31 mouse cellular contexts compared by ENCODE assay signal in genomic region chr12:107814926-107815325, GRCm38 (mm10).
DNase-seq lines count a peak whose midpoint lies in the region; ATAC-seq and TF ChIP-seq lines count a peak whose summit lies in the region.
"Had no signal": no experiment of that assay in that cellular context is flagged by ENCODE, and none has a peak within 500 bp of the region (broad histone marks: within the 10 kb centered on the region; RNA-seq: fewer than 3 reads in every experiment).

No protein-coding gene starts in this region.

- H3K36me3 ChIP-seq in kidney, adult 2 months (ENCODE audit: control insufficient read depth, insufficient read depth, low read length): no peaks in the 10 kb centered on the region
- H3K36me3 ChIP-seq: embryonic facial prominence, embryonic 12.5 days; embryonic facial prominence, embryonic 15.5 days; G1E; heart, embryonic 12.5 days; heart, embryonic 15.5 days; hindbrain, embryonic 10.5 days; hindbrain, embryonic 13.5 days had no signal

- intact Hi-C loops in left cerebral cortex, postnatal 25 days (cut with DNase I): no loop called here

- no peaks in the 10 kb centered on the region for H3K4me1 ChIP-seq in kidney, adult 2 months (ENCODE audit: control insufficient read depth, insufficient read depth, low read length)
- H3K4me1 ChIP-seq: heart, embryonic 12.5 days; heart, embryonic 15.5 days had no signal

- H3K4me3 ChIP-seq in kidney, adult 2 months (ENCODE audit: insufficient read depth, low read depth, low read length): no peak overlapping the region
- H3K4me3 ChIP-seq: embryonic facial prominence, embryonic 12.5 days; embryonic facial prominence, embryonic 15.5 days; gastrocnemius, adult 2 months; heart, embryonic 12.5 days; heart, embryonic 15.5 days; hindbrain, embryonic 10.5 days; hindbrain, embryonic 13.5 days had no signal

- DNase-seq in CD4-positive helper T cell, adult 2 months (ENCODE audit: low read depth, low spot score): peak; percentile 55
- peak; percentile 74 for DNase-seq in induced T-regulatory cell, adult 2 months (ENCODE audit: low read depth)
- no peak for DNase-seq in embryo, embryonic 11 days
- DNase-seq in left cerebral cortex, postnatal 25 days (ENCODE audit: low spot score in 2 of 2): no peak
- no peak for DNase-seq in kidney, adult 2 months
- DNase-seq: adrenal gland, adult 8-10 months; adrenal gland, postnatal 25 days; B cell, adult 2 months; cerebellum, adult 11-12 months; cerebellum, adult 8-10 months; cerebellum, postnatal 10 days; cerebellum, postnatal 36 days; forebrain, postnatal 0 days; gastrocnemius, adult 2 months; gastrocnemius, postnatal 25 days; heart, adult 18-20 months; heart, postnatal 10 days; heart, postnatal 36 days had no signal

- WGBS in kidney, adult 2 months: 75% methylated on average over 7 of the region's 7 CpGs

- H3K27me3 ChIP-seq in kidney, adult 2 months (replicated peaks; ENCODE audit: control insufficient read depth, insufficient read depth, low read length): no peaks in the 10 kb centered on the region
- H3K27me3 ChIP-seq: CH12.LX; embryonic facial prominence, embryonic 12.5 days; embryonic facial prominence, embryonic 15.5 days; heart, embryonic 15.5 days; hindbrain, embryonic 13.5 days; Patski had no signal

- ATAC-seq in CD4-positive, CD25-positive, alpha-beta regulatory T cell, adult 4 months: peak; percentile 85
- ATAC-seq: forebrain, embryonic 14.5 days; forebrain, postnatal 0 days; hindbrain, embryonic 16.5 days; intestine, postnatal 0 days; Patski had no signal

- no peak overlapping the region for H3K27ac ChIP-seq in kidney, adult 2 months (ENCODE audit: insufficient read depth, low read depth, low read length)
- H3K27ac ChIP-seq: embryonic facial prominence, embryonic 12.5 days; embryonic facial prominence, embryonic 15.5 days; gastrocnemius, adult 2 months; heart, embryonic 15.5 days; hindbrain, embryonic 10.5 days; hindbrain, embryonic 13.5 days had no signal

- no peak for TF ChIP-seq POLR2A in kidney, adult 2 months (IDR thresholded peaks at IDR 0.05; ENCODE audit: low read depth, low read length)

- no peak for TF ChIP-seq CTCF in kidney, adult 2 months (conservative IDR thresholded peaks at IDR 0.05; ENCODE audit: insufficient read depth, insufficient read length, low read depth, low read length)

Comparison
In these comparisons a context has a peak if more than half of its experiments do, and no peak if none do; other contexts are left out.
1. DNase-seq: peak in CD4-positive helper T cell, adult 2 months (single experiment) and induced T-regulatory cell, adult 2 months (single experiment); none in embryo, embryonic 11 days (single experiment), left cerebral cortex, postnatal 25 days (0 of 2) and kidney, adult 2 months (single experiment).